Mouse (Mus musculus): ENCODE data around the gene Itgb1bp1.

DNA sequence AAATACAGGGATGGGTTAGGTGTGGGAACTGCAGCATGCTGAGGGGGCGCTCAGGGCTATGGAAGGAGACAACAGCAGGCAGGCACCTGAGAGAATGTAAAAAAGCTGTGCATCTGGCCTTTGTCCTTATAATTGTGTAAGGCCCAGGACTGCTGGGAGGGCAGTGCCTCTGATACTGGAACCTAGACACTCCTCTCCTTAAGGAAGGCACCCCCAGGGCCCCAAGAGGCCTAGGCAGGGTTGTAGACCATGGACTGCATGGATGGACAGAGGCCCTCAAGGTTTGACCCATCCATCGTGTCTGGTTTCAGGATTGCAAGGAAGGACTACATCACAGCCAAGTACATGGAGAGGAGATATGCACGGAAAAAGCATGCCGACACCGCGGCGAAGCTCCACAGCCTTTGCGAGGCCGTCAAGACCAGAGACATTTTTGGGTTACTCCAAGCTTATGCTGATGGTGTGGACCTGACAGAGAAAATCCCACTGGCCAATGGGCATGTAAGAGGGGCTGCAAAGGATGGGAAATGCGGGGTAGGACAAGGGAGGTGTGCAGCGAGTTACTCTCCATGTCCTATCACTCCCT lies 41.6 kb downstream of the Itgb1bp1 start:
- TF ChIP-seq ZC3H11A (IDR thresholded peaks at IDR 0.05; ENCODE audit: borderline replicate concordance, low read depth, low read length) (no peak), ZNF384 (IDR thresholded peaks at IDR 0.05; ENCODE audit: low read depth, low read length) (no peak)
